Mouse (Mus musculus) cerebellum, postnatal 4 days (tissue): Measurements from ENCODE around the gene Clcnkb.

Source experiments
- DNase-seq, 2 experiments: peaks; one replicate each; pipeline ENCODE4 v3.0.0; 2022; ENCODE audit warnings: low spot score in 2 of 2, mixed read lengths in 1 of 2

The Clcnkb gene

DNA sequence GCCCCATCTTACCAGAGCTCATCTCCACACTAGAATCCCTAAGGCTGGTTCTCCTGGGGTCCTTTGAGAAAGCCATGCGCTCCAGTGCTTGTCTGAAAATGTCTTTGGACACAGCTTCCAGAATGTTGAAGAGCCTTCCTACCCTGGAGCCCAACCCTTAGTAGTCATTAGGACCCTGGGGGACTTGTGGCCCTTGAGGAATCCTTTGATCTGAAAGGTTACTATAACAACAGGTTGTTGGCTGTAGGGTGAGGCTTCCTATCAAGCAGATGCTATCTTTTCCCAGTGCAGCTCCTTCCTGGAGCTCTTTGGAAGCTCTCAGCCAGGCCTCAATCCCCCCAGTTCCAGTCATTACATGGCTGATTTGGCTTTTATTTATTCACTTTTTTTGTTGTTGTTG is 20.2 kb upstream of the Clcnkb start, which contains the start of gene Srarp:
TSS of gene Srarp (minus strand) at position 132 of the 400 bp plus-strand sequence.
- no peak for DNase-seq

DNA sequence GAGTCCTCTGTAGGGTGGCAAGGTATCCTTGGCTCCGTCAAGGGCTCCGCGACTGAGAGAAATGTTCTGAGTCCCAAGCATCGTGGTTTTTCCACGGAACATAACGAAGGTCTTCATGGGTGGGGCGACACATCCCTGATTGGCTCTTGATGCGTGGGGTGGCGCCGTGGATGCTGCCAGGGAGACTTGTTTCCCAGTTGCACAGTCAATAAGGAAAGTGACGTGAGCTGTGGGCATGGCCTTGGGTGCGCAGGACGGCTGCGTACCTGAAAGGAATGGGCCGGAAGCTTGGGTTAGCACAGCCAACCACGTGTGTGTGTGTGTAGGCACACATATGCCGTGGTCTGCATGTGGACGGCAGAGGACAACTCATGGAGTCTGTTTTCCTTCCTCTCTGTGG is 17.4 kb upstream of the Clcnkb start:
- DNase-seq, result no peak

DNA sequence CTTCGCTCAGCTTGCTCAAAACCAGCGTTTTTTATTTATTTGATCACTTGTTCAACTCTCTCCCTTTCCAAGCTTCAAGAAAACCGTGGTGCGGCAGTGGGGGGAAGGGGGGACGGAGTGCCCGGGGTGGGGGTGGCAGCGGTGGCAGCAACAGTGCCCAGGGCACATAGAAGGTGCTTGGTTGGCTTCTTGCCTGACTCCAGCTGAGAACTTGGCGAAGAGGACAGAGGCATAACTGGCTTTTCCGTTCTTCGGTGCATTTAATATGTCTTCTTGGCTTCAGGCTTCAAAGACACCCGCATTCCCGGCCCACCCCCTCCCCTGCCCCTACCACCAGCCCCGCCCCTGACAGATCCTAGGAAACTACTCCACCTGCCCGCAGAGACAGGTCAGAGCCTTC is 16.9 kb upstream of the Clcnkb start:
- DNase-seq, result peak in 1 of 2 experiments; percentile 40

DNA sequence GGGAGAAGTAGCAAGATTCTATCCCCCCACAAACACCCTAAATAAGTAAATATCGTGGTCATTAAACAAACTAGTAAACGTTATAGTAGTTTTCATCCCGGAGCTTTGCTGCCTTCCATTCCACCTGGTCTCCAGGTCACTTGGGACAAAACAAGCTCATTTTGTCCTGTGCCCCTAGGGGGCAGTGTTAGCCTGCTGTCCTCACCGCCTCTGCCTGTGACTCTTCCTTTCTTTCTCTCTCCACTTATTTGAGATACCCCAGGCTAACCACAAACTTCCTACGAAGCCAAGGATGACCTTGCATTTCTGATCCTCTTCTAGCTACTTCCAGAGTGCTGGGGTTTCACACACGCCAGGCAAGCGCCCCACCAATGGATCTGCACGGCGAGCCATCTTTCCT is 15.2 kb upstream of the Clcnkb start:
- peak in 1 of 2 experiments; percentile 64 for DNase-seq

DNA sequence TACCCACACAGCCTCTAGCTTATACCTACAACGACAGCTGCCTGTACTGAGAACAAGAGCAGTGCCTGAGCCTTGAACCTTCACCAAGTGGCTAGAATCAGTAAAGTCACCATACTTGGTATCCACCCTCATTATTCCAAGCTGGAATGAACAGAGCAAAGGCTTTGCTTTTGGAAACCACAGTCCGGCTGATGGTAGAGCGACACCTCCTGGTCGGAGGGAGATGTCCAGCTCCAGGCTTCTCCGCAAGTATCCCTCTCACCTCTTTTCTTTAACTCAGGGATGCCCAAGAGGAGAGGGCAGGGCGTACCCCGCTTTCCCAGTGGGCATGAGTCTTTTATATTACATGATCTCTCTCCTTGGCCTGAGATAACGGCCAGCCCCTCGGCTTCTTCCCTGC is 14.0 kb upstream of the Clcnkb start:
- DNase-seq, result peak in 1 of 2 experiments; percentile 36

DNA sequence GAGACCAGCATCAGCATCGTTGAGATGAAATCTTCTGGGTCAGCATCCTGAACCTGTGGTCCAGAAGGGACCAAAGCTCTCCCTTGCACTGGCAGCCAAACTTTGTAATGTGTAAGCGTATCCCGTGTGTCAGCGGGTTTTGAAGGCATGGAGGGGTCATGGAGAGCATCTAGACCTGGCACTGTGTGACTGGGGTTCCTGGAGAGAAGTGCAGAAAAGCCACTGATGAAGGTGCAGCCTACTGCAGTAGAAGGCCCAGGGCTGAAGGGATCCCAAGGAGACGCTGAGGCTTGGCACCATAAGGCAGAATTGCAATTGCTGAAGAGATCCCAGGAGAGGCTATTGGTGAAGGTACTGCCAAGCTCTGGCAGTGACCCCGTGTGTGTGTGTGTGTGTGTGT is 13.6 kb upstream of the Clcnkb start:
- DNase-seq, result no peak

DNA sequence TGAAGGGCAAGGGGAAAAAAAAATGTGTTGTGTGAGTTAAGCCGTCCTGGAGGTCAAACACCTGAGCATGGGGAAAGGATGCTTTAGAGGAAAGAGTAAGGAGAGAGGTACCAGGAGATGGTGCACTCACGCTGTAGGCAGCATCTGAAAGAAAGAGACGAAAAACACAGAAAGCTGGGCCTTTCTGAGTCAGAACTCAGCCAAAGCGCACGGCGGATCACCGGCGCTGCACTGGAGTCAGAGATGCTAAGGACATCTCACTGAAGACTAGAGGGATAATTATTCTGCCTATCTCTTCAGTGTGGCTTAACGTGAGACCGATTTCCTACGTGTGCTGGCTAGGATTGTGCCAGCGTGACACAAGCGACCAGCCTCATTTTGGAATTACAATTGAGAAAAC is 12.1 kb upstream of the Clcnkb start:
- no peak for DNase-seq

DNA sequence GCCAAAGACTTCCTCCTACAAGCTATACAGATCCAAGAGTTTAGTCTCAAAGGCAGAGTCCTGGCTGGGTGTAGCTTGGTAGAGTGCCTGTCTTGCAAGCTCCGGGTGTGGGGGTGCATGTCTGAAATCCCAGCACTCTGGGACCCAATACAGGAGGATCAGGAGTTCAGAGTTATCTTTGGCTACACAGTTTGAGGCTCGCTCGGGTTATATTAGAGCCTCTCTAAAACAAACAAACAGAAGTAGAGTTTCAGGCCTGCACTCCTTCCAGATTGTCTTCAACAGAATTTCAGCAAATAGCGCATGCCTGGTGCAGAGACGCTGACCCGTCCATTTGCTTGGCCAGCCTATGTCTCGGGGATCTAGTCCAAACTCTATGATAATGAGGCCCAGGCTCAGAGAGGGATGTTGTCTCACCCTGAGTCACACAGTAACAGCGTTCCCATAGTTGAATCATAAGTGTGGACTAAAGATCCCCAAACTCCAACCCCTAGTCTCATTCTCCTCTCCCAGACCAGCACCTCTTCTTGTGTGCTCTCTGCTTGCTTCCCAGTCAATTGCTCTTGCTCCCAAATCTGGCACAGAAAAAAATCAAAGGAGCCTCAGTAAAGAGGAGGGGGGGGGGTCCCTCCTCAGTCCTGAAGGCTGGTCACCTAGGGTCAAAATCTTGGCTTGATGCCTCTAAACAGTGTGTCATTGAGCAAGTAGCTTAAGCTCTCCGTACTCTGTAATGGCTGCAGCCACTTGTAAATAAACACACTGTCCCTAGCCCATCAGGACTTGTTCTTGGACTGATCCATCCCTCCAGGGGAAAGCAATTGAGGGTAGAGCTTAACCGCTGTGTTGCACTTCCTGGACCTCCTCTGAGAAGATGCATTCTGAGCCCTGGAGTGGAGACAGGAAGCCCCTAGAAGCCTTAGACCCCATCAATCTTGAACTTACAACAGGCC is 11.3 kb upstream of the Clcnkb start:
- DNase-seq, result no peak

DNA sequence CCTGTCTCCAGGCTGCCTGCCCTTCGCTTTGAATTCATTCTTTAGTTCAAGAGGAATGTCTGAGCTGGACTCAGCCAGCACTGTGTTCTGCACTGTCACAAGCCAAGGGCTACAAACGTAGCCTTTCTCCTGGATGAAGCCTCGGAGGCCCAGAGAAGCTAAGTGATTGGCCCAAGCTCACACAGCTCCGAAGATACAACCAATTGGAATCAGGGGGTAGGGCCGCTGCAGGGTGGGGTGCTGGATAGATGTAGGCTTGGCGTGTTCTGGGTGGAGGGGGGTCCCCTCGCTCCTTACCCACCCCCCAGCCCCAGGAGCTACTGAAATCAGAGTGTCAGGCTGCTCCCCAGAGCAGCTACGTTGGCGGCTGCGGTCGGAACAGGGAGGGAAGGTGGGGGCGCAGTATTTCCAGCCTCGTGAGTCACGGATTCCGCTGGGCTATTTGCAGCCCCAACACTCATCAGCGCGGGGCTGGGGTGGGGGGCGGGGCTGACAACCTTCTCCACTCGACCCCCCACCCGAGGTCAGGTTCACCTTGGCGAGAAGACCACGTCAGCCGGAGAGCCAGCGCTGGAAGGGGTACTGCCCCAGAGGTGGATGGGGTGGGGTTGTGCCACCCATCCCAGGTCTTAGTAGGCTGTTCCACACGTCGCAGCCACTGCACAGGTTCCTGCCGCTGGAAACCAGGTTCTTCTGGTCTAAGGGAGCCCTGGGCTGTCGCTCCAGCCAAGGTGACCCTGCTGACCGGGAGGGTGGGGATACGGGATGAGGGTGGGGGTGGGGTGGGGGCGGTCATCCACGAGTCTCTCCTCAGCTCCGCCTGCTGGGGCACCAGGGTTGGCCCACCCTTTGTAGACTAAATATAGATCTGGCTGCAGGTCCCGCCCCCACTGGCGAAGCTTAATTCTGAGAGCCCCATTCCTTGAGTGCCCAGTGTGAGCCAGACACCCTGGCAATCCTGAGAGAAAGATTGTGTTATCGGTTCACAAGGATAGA is 10.0 kb upstream of the Clcnkb start:
- no peak for DNase-seq

DNA sequence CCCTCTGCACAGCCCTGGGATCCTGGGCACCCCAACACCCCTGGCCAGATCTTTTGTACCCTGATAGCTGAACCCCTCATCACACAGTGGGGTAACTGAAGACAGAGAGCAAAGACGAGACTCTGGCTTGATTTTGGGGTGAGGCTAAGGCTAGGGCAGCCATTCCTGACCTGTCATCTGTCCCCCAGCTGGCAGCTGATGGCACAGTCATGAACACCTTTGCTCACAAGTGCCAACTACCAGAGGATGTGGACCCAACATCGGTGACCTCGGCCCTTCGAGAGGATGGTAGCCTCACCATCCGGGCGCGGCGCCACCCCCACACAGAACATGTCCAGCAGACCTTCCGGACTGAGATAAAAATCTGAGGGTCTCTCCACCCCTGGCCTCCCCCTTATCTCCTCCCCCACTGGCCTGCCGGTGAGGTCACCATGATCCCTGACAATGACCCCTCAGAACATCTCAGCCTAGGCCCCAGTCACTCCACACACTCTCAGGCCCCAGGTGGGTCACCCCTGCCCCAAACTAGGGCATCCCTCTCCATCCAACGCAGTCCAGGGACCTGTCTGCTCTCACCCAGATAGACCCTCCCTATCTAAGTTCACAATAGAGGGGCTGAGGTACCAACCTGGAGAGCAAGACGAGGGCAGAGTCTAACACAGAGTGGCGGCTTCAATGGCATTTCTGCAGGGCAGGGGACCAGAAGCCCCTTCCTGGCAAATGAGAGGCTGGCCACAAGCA is 8.0 kb upstream of the Clcnkb start:
- DNase-seq, result no peak

DNA sequence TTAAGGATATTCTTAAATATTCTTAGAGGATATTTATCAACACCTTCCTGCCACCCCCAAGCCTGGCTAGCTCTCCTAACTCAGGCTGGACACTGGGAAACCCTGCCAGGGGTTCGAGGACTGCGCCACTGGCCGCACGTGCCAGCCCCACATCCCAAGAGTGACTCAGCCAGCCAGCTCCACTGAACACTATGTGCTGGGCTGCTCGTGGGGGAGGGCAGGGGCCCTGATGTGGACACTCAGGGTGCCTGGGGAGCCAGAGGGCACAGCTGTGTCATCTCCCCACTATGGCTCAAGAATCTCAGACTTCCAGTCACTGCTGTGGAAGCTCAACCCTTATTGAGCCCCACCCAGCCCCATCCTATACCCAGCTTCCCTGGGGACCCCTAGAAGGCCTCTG is 7.5 kb upstream of the Clcnkb start:
- DNase-seq, result no peak

DNA sequence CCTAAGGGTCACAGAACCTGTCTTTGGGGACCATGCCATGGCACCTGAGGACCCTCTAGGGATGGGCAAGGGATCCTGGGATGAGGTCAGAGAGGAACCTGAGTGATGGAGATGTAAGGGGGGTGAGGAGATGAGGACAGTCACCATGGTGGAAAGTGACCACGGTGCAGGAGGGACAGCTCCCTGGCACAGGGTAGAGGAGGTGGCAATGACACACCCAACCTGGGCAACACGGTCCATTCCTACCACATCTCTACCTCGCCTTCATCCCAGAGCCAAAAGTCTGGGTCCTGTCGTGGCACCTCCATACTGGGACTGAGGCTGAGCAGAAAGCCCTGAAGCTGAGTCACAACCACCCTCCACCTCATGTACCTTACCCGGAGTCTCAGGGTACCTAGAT is 7.0 kb upstream of the Clcnkb start:
- DNase-seq, result no peak

DNA sequence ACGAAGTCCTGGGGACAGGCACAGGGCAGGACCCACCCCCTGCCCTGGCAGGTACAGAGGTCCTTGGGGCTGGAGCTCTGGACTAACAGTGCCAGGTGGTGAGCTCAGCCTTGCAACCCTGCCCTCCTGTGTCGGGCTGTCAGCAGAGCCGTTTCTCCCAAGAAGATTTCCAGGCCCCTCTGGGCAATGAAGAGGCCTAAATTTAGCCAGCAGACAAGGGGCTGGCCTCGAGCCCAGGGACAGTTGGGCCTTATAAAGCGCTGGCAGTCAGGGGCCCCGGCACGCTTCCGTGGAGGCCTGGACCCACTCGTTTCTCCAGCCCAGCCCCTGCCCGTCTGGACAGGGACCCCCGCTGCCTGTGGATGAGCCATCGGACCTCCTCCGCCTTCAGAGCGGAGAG is 5.6 kb upstream of the Clcnkb start:
- DNase-seq, result peak in 1 of 2 experiments; percentile 47

DNA sequence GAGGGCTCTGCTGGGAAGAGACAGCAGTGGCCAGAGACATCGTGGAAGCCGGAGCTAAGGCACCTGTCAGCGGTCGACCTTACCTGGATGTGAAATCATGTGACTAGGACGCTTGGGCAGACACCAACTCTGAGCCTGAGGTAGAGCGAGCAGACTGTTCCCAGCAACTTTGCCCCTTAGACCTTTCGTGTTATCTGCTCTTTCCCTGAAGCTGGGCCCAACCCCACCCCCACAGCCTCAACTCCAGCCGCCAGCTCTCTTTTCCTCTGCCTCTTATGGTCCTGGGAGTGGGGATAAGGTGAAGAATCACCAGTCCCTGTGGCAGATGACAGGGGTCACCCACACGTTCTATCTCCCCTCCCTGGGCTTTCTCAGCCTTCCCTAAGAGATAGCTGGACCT is 5.1 kb upstream of the Clcnkb start:
- no peak for DNase-seq

DNA sequence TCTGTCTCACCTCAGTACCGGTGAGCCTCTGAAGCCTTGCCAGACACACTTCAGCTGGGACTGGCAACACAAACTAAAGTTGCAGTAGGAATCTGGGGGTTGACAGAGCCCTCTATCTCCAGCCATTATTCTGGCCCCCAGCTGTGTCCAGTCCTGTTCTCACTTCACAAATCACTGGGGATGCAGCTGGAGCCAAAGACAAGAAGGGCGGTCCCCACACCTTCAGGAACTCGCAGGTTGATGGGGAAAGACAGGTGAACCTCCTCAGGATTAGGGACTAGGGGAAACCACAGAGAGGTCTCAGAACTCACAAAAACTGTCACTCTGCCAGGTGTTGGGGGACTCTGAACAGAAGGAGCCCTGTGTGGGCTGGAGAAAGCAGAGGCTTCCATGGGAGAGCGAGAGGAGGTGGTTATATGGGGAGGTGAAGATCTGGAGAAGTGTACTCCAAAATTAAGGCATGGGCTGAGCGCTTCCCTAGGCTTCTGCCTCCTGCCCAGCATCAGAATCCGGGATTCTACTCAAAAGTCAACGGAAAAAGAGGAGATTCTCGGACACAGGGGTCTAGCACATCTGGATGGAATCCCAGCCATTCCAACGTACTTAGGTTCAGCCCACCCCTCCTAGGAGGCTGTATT is 4.5 kb upstream of the Clcnkb start, which contains the start of gene Hspb7:
TSS of gene Hspb7 (plus strand) at position 588 of the 638 bp plus-strand sequence.
- DNase-seq, result no peak

DNA sequence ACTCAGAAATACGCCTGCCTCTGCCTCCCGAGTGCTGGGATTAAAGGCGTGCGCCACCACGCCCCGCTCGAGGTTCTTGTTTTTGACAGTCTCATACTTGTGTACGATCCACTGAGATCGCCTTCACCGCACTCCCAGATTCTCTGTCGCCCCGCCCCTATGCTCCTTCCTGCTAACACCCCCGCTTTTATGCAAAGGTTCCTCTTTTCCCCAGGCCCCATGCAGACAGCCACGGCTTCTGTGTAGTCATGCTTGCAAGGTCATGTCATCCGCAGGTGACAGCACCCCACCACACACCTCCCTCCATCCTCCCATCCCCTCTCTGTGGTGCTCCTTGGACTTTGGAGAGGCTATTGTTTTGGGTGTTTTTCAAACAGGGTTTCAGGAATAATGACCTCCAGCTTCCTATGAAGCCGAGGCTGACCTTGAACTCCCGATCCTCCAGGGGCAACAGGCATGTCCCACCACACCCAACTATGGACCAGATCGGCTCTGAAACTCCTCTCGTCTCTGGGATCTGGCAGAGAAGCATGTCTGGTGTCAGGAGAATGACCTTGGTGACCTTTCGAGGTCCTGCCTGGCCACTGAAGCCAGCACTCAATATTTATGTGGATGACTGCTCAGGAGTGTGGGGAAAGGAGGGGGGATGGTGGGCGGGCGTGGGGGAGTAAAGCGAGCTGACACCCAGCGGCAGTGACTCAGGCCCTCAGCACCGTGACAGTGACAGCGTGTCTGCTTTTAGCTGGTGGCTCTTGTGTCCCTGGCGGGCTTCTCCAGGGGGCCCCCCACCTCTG is 3.8 kb upstream of the Clcnkb start:
- DNase-seq, result no peak

DNA sequence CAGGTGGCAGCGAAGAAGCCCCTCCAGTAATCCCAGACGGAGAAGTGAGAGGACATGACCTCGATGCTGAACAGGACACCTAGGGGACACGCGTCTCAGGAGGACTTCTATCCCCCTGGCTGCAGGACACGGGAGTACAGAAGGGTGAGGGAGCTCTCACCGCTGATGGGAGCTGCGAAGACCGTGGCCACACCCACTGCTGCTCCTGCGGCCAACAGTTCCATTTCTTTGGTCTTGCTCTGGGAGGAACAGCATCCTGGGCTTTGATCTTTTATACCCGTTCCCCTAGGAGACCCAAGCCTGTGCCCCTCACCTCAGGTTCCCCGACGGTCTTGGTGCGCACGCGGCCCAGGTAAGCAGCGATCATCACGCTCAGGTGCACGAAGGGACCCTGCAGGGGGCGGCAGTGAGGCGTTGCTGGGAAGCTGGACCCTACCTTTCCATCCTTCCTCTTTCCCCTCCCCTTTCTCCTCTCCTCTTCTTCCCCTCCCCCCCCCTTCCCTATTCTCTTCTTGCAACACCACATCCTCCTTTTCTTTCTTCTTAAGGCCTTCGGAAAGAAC is 4.3 kb downstream of the Clcnkb start:
- DNase-seq, result no peak

DNA sequence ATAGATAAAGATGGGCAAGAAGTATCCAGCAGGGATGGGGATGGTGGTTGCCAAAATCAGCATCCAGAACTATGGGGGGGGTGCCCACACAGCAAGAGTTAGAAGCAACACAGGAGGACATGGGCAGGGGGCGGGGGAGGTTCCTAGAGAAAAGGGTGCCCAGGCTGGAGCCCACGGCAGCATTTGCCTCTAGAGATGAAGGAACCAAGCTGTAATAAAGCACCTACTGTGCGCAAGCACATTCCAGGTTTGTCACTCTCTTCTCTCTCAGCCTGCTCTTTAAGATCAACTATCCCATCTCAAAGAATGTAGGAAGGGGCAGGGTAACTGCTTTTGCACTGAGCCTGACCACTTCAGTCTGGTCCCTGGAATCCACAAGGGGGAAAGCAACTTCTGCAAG is 7.2 kb downstream of the Clcnkb start:
- no peak for DNase-seq

DNA sequence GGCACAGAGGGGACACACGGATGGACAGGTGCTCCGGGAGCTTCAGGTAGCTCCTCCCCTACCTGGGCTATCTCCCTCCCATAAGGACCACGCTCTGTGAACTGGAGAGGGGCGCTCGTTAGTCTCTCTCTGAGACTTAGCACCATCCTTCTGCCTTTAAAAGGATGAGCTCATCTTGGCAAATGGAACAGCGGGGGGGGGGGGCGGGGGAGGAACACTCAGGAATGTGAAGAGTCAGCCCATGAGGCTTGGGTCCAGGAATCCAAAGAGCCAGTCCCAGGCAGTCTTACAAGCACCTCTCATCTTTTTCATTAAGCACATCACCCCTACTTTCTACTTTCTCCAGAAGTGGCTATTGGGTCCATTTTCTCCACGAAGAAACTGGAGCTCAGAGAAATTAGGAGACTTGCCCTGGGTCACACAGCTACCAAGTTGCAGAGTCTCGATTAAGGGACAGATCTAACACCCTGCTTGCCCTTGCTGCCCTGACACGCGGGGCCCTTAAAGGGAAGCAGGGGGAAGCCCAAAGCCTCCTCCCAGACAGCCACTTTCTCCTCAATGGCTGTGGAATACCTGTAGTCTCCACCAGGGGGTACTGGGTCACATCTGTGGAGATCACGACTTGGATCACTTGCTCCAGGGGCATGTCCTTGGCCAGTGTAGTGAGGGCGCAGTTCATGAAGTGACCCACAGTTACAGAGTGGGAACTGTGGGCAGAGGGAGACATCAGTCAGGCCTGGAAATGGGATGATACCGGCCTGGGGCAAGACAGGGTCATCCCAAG is 9.1 kb downstream of the Clcnkb start:
- no peak for DNase-seq
